Mouse (Mus musculus) fat pad, adult 2 months (tissue): ENCODE results near the gene Gnb3.
"Not testable (repeated sequence)": the region's sequence is repeated elsewhere in the genome, so short reads cannot be mapped to it uniquely, and the experiment has no call there.

Source experiments
- DNase-seq: peaks from one replicate; pipeline ENCODE4 v3.0.0-alpha.2; 2011; ENCODE audit warnings: low read depth, low spot score; ENCODE audit errors: extremely low read depth

Gene Gnb3

DNA sequence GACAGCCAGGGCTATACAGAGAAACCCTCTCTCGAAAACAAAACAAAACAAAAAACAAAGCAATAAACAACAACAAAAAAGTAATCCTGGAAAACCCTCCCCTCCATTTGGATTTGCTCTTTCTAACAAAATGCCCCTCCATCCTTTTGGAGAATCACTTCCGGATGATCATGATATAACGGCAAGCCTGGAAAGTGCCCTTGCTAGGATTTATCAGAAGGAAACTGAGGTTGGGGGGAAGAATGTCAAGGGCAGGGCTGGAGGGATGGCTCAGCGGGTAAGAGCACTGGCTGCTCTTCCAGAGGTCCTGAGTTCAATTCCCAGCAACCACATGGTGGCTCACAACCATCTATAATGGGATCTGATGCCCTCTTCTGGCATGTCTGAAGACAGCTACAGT is 36.4 kb downstream of the Gnb3 start:
- DNase-seq: not testable (repeated sequence)

DNA sequence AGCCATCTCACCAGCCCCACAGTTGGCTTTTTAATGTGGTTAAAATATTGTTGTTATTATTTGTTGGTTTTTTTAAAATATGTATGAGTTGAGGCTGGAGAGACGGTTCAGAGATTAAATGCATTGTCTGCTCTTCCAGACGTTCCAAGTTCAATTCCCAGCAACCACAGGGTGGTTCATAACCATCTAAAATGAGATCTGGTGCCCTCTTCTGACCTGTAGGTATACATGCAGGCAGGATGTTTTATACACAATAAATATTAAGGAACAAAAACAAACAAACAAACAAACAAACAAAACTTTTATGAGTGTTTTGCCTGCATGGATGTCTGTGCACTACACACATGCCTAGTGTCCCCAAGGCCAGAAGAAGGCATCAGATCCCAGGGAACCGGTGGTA is 37.0 kb downstream of the Gnb3 start:
- DNase-seq: no peak

DNA sequence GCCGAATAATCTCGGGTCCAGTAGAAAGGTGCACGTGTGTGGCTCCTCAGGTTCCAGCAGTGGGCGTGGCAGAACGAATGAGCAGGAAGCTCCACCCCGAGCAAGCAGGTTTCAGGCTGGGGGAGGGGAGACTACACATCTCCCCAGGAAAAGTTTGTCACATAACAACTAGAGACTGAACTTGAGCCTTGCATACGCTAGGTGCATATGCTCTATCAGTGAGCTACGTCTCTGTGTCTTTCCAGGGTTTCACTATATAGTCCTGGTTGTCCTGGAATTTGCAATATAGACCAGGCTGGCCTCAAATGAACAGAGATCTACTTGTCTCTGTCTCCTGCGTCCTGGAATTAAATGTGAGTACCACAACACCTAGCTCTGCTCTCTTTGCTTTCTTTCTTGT is 37.7 kb downstream of the Gnb3 start:
- not testable (repeated sequence) for DNase-seq

DNA sequence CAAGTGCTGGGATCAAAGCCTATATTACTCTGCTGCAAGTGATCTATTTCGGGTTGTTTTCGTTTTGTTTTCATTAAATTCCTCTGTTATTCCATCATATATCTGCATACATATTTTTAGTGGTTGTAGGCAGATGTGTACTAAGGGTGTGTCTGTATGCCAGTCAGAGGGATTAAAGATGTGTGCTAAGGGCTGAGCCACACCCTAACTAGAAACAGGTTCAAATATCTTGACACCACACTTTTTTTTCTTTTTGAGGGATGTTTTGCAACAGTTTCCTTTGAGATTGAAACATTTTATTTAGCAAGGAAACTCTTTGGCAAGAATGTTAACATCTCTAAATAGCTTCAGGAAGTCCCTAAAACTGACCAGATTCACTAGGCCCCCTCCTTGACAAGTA is 43.9 kb downstream of the Gnb3 start:
- no peak for DNase-seq

DNA sequence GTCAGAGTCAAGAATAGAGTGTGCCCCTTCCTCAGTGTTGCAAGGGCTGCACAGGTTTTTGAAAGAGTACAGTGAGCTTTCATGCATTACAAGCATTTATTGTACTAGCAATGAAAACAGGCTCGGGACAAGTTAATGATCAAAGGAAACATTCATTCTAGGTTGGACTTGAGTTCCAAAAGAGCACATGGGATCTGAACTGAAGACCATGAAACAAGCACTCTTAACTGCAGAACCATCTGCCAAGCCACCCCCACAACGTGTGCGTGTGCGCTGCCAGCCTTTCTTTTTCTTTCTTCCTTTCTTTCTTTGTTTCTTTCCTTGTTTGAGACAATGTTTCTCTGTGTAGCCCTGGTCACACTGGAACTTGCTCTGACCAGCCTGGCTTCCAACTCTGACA is 44.3 kb downstream of the Gnb3 start:
- DNase-seq: no peak

DNA sequence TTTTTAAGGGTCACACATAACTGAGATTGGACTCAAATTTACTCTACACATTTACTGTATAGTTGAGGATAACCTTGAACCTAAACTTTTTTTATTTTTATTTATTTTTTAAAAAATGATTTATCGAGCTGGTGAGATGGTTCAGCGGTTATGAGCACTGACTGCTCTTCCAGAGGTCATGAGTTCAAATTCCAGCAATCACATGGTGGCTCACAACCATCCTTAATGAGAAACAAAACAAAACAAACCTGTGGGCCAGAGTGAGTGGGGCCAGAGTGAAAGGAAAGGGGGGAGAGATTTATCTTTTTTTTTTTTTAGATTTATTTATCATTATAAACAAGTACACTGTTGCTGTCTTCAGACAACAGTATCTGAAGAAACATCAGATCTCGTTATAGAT is 48.2 kb downstream of the Gnb3 start:
- DNase-seq: no peak

DNA sequence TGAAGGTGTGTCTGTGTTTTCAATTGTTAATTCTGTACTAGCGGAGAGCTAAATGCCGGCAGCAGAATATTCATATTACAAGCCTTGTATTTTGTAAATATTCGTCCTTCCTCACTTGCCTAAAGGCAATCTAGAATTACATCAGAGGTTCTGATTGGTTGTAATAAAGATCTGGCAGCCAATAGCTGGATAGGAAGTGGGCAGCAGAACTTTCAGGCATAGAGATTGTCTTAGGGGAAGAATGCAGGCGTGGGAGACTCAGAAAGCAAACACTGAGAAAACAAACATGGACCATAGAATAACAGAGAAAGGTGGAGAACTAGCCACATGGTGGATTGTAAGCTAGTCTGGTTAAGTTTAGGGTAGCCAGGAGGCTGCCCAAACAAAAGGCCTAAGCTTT is 50.0 kb downstream of the Gnb3 start:
- DNase-seq: no peak

DNA sequence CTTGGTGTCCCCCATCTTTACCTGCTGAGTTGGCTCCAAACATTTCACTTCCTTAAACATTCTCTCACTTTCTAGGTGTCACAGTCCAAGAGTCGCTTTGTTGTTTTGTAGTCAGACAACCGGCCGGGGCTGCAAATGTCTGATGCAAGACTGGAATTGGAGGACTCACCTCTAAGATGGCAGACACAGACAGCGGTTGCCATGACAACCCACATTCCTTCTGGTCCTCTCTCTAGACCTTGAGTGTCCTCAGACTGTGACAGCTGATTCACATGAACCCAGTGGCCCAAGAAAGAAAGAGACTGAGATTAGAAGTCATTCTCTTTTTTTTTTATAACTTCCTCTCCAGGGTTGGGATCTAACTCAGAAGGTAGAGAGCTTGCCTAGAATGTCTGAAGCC is 50.6 kb downstream of the Gnb3 start:
- no peak for DNase-seq

DNA sequence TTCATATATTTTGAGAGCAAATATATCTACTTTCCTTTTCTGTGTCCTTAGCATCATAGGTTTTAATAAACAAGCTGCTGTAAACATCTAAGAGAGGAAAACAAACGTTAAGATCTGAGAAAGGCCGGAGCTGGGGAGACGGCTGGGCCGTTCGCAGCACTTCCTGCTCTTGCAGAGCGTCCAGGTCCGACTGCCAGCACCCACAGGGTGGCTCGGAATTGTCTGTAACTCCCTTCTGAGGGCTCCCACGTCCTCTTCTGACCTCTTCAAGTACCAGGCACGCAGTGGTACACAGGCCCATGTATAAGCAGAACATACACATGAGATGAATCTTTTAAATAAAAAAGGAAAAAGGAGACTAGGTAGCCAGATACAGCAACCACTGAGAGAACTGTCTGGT is 52.4 kb downstream of the Gnb3 start:
- no peak for DNase-seq

DNA sequence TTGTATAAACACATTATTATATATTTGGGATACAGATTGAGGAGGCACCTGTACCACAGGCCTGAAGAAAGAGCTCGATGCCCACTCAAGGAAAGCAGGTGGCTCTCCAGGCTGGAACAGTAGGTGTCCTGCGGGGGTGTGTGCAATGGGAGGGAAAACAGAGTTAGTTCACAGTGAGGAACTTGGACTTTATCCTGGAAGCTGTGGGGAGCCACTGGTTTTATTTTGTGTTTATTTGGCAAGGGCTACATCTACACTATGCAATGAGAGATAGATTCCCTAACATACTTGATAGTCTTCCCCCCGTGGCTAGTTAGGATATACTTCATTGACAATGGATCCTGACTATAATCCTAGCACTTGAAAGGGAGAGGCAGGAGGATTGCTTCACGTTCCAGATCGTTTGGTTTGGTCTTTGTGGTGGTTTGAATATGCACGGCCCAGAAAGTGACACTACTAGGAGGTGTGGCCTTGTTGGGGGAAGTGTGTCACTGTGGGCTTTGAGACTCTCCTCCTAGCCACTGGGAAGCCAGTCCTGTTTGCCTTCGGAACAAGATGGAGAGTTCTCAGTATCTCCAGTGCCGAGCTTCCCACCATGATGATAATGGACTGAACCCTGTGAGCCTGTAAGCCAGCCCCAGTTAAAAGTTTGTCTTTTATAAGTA is 53.2 kb downstream of the Gnb3 start:
- no peak for DNase-seq
